Mouse (Mus musculus) midbrain, embryonic 12.5 days (tissue): ENCODE data around the gene Prss43. TPM values are rescaled to one million over a fixed set of nuclear protein-coding genes. Genes with fewer than 3 reads are reported as not detected.
A peak's percentile ranks its signal among the peaks of the same experiment; 100 is the strongest.
"Not testable (repeated sequence)": the region's sequence is repeated elsewhere in the genome, so short reads cannot be mapped to it uniquely, and the experiment has no call there.

Source experiments
- ATAC-seq: fragments of 200-750 bp; cut with Nextera tagmentation; 2 replicates; pipeline ENCODE4 v1.8.0; 2017; ENCODE audit warnings: low read depth, moderate TSS enrichment, moderate library complexity; ENCODE audit not compliant: low FRiP score
- H3K27ac ChIP-seq: fragments of 300-500 bp; sonication (generic); replicated peaks from 2 replicates; pipeline ENCODE4 v1.5.1; 2016; ENCODE audit warnings: mild to moderate bottlenecking
- H3K27me3 ChIP-seq: fragments of 300-500 bp; sonication (generic); 2 replicates; pipeline ENCODE4 v1.6.1; 2016; ENCODE audit warnings: mild to moderate bottlenecking
- H3K36me3 ChIP-seq: fragments of 300-500 bp; sonication (generic); 2 replicates; pipeline ENCODE4 v1.6.1; 2016
- H3K4me1 ChIP-seq: fragments of 300-500 bp; sonication (generic); 2 replicates; pipeline ENCODE4 v1.6.1; 2016
- H3K4me2 ChIP-seq: fragments of 300-500 bp; sonication (generic); replicated peaks from 2 replicates; pipeline ENCODE4 v1.6.1; 2016; ENCODE audit warnings: mild to moderate bottlenecking, moderate library complexity
- H3K4me3 ChIP-seq: fragments of 300-500 bp; sonication (generic); 2 replicates; pipeline ENCODE4 v1.5.1; 2016; ENCODE audit warnings: mild to moderate bottlenecking
- H3K9ac ChIP-seq: fragments of 300-500 bp; sonication (generic); replicated peaks from 2 replicates; pipeline ENCODE4 v1.6.1; 2016; ENCODE audit warnings: mild to moderate bottlenecking, moderate library complexity
- H3K9me3 ChIP-seq: fragments of 300-500 bp; sonication (generic); 2 replicates; pipeline ENCODE4 v1.6.1; 2016; ENCODE audit warnings: mild to moderate bottlenecking
- WGBS: fragments of 180-500 bp; shearing (Covaris S2); methylation state at CpG from one replicate; pipeline ENCODE4 v1.1.7; 2016; 5-methylcytosine and 5-hydroxymethylcytosine counted together
- polyA plus RNA-seq: library from polyadenylated mRNA; unstranded; fragments of >200 nt; fragmentation: Nextera tagmentation; extraction: Ambion mirVana; gene quantifications from 2 replicates; pipeline ENCODE4 v1.2.1, GENCODE M21; 2016

Gene Prss43
- polyA plus RNA-seq, 1 experiment from 2014 or later, result not detected

- WGBS, result 80% methylated on average over 4 of the region's 4 CpGs
These were observed 23.2 kb upstream of the Prss43 start for GRCm38 (mm10) chr9:110803294-110803693.

DNA sequence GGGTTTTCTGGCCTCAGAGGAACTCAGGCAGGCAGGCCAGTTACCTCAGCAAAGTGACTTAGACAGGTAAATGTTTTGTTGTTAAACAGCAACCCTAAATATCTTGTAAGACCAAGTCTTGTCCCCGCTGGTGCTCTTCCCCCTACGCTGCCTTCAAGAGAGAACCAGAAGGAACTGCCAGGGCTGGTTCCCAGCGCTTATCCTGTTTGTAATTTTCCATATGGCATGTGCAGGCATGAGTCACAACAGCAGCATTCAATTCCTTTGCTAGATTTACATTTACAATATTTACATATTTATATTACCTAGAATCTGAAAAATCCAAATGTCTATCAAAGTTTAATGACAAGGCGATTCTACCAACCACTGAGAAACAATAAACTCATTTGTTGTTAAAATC is 16.4 kb upstream of the Prss43 start:
- no peaks in the 10 kb centered on the region for H3K4me1 ChIP-seq
- WGBS, result 90% methylated on average over 4 of the region's 4 CpGs
- no peak for ATAC-seq
- no peak overlapping the region for H3K4me2 ChIP-seq
- no peak overlapping the region for H3K27ac ChIP-seq
- H3K27me3 ChIP-seq, result no peaks in the 10 kb centered on the region
- no peaks in the 10 kb centered on the region for H3K9me3 ChIP-seq
- no peak overlapping the region for H3K4me3 ChIP-seq
- no peaks in the 10 kb centered on the region for H3K36me3 ChIP-seq
- no peak overlapping the region for H3K9ac ChIP-seq

More at GRCm38 (mm10) chr9:110803294-110803693, 23.2 kb upstream of the Prss43 start:
- Histone ChIP-seq H3K9ac (no peak overlapping the region), H3K4me1 (no peaks in the 10 kb centered on the region), H3K27ac (no peak overlapping the region), H3K9me3 (no peaks in the 10 kb centered on the region), H3K27me3 (no peaks in the 10 kb centered on the region), H3K4me3 (no peak overlapping the region), H3K4me2 (no peak overlapping the region), H3K36me3 (no peaks in the 10 kb centered on the region)
- ATAC-seq, result no peak

DNA sequence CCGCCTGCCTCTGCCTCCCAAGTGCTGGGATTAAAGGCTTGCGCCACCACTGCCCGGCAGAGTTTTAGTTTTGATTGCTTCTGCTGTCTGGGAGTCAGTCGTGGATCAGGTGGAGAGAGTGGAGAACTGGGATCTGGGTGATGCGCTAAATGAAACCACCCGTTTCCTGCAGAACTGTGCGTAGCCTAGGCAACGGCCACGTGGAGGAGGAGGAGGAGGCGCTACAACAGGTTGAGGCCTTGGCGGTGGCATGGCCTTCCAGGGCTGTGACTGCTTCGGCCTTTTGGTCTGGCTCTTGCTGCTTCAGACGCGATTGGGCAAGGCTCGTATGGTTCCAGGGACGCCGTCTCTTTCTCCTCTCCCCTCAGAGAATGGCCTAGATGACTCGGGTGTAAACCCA is 12.7 kb upstream of the Prss43 start, which contains the start of gene Prss44:
TSS of gene Prss44 (plus strand) at position 206 of the 400 bp plus-strand sequence.
- Histone ChIP-seq H3K9ac (no peak within 1 kb of the TSS), H3K27me3 (no peaks in the 10 kb centered on the region), H3K9me3 (no peaks in the 10 kb centered on the region), H3K4me3 (no peak within 1 kb of the TSS), H3K27ac (no peak within 1 kb of the TSS), H3K36me3 (no peaks in the 10 kb centered on the region), H3K4me2 (no peak within 1 kb of the TSS), H3K4me1 (no peaks in the 10 kb centered on the region)
- 74% methylated on average over 18 of the region's 18 CpGs for WGBS
- no peak for ATAC-seq

DNA sequence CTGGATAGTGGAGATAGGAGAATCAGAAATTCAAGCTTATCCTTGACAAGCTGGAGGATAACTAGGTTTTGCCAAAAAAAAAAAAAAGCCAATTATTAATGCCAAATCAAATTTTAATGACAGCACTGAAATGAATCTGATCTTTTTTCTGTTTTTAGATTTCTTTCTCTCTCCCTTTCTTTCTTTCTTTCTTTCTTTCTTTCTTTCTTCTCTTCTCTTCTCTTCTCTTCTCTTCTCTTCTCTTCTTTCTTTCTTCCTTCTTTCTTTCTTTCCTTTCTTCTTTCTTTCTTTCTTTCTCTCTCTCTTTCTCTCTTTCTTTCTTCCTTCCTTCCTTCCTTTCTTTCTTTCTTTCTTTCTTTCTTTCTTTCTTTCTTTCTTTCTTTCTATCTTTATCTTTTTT is 5.9 kb upstream of the Prss43 start:
- H3K4me3 ChIP-seq, H3K4me1 ChIP-seq, H3K36me3 ChIP-seq, H3K27me3 ChIP-seq, H3K27ac ChIP-seq, H3K9ac ChIP-seq, H3K4me2 ChIP-seq, ATAC-seq, H3K9me3 ChIP-seq: not testable (repeated sequence)

DNA sequence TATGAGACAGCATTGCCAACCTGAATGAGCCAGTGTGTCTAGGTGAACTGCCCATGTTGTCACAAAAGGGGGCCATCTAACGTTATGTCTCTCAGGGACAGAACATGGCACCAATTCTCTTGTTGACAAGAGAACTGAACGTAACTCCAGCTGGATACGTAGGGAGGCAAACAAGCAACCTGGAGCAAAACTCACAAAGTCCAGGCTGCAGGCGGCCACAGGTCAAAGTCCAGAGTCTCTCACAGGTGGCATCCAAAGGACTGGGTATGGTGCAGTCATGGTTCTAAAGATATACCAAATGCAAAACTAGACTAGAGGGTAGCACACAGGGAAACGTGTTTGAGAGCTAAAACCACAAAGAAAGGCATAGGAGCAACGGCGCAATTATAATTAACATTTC is 5.1 kb upstream of the Prss43 start:
- Histone ChIP-seq H3K36me3 (no peaks in the 10 kb centered on the region), H3K27me3 (no peaks in the 10 kb centered on the region), H3K4me3 (no peak overlapping the region), H3K9me3 (no peaks in the 10 kb centered on the region), H3K27ac (no peak overlapping the region), H3K4me2 (no peak overlapping the region), H3K9ac (no peak overlapping the region), H3K4me1 (no peaks in the 10 kb centered on the region)
- ATAC-seq, result no peak
- WGBS, result 89% methylated on average over 7 of the region's 7 CpGs

- Histone ChIP-seq H3K36me3 (no peaks in the 10 kb centered on the region), H3K4me1 (no peaks in the 10 kb centered on the region), H3K27ac (no peak overlapping the region), H3K9ac (no peak overlapping the region), H3K4me3 (no peak overlapping the region), H3K9me3 (no peaks in the 10 kb centered on the region), H3K27me3 (0 out of 2 replicates have a peak, but pooled peaks cover 4% of the 10 kb centered on the region), H3K4me2 (no peak overlapping the region)
- ATAC-seq, result no peak
- WGBS, result 82% methylated on average over 4 of the region's 4 CpGs
These were observed 1.1 kb upstream of the Prss43 start for GRCm38 (mm10) chr9:110825426-110825825.

DNA sequence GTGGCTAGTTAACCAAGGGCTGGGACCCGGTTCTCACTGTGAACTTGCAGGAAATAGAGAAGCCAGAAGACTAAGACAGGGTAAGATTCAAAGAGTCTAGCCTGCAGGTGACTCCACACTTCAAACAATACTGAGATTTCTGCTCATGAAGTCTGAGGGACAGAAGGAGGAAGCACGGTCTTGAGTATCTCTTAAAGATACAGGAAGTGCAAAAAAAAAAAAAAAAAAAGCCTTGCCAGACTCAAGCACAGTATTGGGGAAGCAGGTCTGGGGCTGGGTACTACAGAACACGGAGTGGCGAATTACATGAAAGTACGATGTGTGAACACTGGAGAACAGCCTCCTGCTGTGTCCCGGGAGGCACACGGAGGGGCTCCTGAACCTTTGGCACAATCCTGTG is 658 bp upstream of the Prss43 start:
- no peak overlapping the region for H3K27ac ChIP-seq
- 0 out of 2 replicates have a peak, but pooled peaks cover 4% of the 10 kb centered on the region for H3K27me3 ChIP-seq
- no peak for ATAC-seq
- H3K4me3 ChIP-seq, result no peak overlapping the region
- H3K9ac ChIP-seq, result no peak overlapping the region
- WGBS, result 78% methylated on average over 7 of the region's 7 CpGs
- H3K9me3 ChIP-seq, result no peaks in the 10 kb centered on the region
- H3K4me1 ChIP-seq, result no peaks in the 10 kb centered on the region
- no peaks in the 10 kb centered on the region for H3K36me3 ChIP-seq
- H3K4me2 ChIP-seq, result no peak overlapping the region

DNA sequence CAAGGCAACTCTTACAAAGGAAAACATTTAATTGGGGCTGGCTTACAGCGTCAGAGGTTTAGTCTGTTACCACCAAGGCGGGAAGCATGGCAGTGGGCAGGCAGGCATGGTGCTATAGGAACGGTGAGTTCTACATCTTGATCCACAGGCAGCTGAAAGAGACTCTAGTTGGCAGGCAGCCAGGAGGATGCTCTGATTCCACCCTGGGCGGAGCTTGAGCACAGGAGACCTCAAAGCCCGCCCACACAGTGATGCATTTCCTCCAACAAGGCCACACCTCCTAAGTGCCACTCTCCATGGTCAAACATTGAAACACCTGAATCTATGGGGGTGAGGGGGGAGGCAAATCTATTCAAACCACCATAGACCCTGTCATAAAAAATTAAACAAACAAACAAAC is 6.5 kb downstream of the Prss43 start:
- WGBS, result 80% methylated on average over 5 of the region's 5 CpGs
- H3K36me3 ChIP-seq, result no peaks in the 10 kb centered on the region
- H3K4me3 ChIP-seq, result no peak overlapping the region
- H3K9ac ChIP-seq, result no peak overlapping the region
- H3K4me1 ChIP-seq, result no peaks in the 10 kb centered on the region
- no peak for ATAC-seq
- no peak overlapping the region for H3K4me2 ChIP-seq
- H3K27ac ChIP-seq, result no peak overlapping the region
- H3K9me3 ChIP-seq, result no peaks in the 10 kb centered on the region
- no peaks in the 10 kb centered on the region for H3K27me3 ChIP-seq

DNA sequence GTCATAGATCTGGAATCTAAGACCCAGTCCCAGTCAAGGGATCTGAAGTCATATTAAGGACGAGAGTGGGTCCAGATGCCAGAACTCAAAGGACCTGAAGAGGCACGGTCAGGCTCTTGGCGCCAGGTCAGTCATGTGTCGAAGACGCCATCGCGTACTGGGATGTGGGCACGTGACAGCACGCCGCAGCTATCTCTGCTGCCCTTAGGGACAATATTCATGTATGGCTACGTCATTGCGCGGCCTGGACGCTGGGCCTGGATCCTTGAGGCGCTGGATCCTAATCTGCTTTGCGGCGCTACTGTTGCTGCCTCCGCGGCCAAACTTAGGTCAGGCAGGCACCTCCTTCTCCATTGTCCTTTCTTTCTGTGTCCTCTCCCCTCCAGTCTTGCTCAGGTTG is 7.9 kb downstream of the Prss43 start, which contains the start of gene Prss45:
TSS of gene Prss45 (plus strand) at position 178 of the 400 bp plus-strand sequence.
- no peak for ATAC-seq
- no peaks in the 10 kb centered on the region for H3K27me3 ChIP-seq
- H3K9me3 ChIP-seq, result no peaks in the 10 kb centered on the region
- H3K27ac ChIP-seq, result no peak within 1 kb of the TSS
- 77% methylated on average over 19 of the region's 19 CpGs for WGBS
- H3K9ac ChIP-seq, result no peak within 1 kb of the TSS
- H3K4me2 ChIP-seq, result peak within 1 kb of the TSS; percentile 22
- no peak within 1 kb of the TSS for H3K4me3 ChIP-seq
- H3K4me1 ChIP-seq, result no peaks in the 10 kb centered on the region
- H3K36me3 ChIP-seq, result no peaks in the 10 kb centered on the region

GRCm38 (mm10) chr9:110834961-110835360 is 8.5 kb downstream of the Prss43 start:
- Histone ChIP-seq H3K27me3 (no peaks in the 10 kb centered on the region), H3K9me3 (no peaks in the 10 kb centered on the region), H3K9ac (no peak overlapping the region), H3K4me1 (no peaks in the 10 kb centered on the region), H3K27ac (no peak overlapping the region), H3K36me3 (no peaks in the 10 kb centered on the region), H3K4me3 (no peak overlapping the region), H3K4me2 (peak overlapping the region; percentile 22)
- 40% methylated on average over 10 of the region's 10 CpGs for WGBS
- no peak for ATAC-seq

GRCm38 (mm10) chr9:110836112-110836511 is 9.6 kb downstream of the Prss43 start:
- H3K4me1 ChIP-seq, result no peaks in the 10 kb centered on the region
- 49% methylated on average over 2 of the region's 2 CpGs for WGBS
- no peaks in the 10 kb centered on the region for H3K9me3 ChIP-seq
- H3K4me3 ChIP-seq, result no peak overlapping the region
- no peak for ATAC-seq
- no peak overlapping the region for H3K9ac ChIP-seq
- no peak overlapping the region for H3K4me2 ChIP-seq
- no peaks in the 10 kb centered on the region for H3K27me3 ChIP-seq
- no peak overlapping the region for H3K27ac ChIP-seq
- H3K36me3 ChIP-seq, result no peaks in the 10 kb centered on the region

DNA sequence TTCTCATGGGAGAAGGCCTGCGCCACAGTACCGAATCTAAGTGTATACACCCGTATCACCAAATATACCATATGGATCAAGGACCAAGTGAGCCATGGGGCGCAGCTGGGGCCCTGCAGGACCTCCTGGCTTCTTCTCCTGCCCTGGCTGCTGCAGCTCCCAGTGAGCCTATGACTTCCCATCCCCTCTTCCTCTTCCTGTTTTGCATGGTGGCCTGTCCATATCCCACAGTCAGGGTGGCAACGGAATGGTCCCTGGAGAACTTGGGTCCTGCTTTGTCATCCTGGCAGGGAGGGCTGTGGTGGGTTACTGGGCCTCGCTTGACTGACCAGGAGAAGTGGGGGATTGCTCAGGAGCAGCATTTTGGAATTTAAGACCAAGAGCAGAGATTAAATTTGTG is 14.4 kb downstream of the Prss43 start:
- Histone ChIP-seq H3K9me3 (no peaks in the 10 kb centered on the region), H3K27me3 (no peaks in the 10 kb centered on the region), H3K27ac (no peak overlapping the region), H3K4me2 (no peak overlapping the region), H3K9ac (no peak overlapping the region), H3K4me1 (no peaks in the 10 kb centered on the region), H3K4me3 (no peak overlapping the region), H3K36me3 (no peaks in the 10 kb centered on the region)
- WGBS, result 78% methylated on average over 6 of the region's 6 CpGs
- no peak for ATAC-seq

- Histone ChIP-seq H3K27ac (no peak overlapping the region), H3K4me1 (no peaks in the 10 kb centered on the region), H3K36me3 (no peaks in the 10 kb centered on the region), H3K4me3 (no peak overlapping the region), H3K9me3 (no peaks in the 10 kb centered on the region), H3K27me3 (no peaks in the 10 kb centered on the region), H3K4me2 (no peak overlapping the region), H3K9ac (no peak overlapping the region)
- WGBS, result 88% methylated on average over 2 of the region's 2 CpGs
- ATAC-seq, result no peak
These were observed 14.9 kb downstream of the Prss43 start for GRCm38 (mm10) chr9:110841438-110841837.
